Mouse (Mus musculus) kidney, postnatal 0 days (tissue): ENCODE results near the gene Map3k14. TPM values are rescaled to one million over a fixed set of nuclear protein-coding genes. Genes with fewer than 3 reads are reported as not detected.

Experiments
- ATAC-seq: fragments of 200-750 bp; cut with Nextera tagmentation; replicated peaks from 2 replicates; pipeline ENCODE4 v1.8.0; 2017; ENCODE audit warnings: low read depth, moderate number of reproducible peaks, moderate TSS enrichment, moderate library complexity; ENCODE audit not compliant: low FRiP score
- DNase-seq: peaks from one replicate; pipeline ENCODE4 v3.0.0-alpha.2; 2016; ENCODE audit warnings: low spot score
- H3K27ac ChIP-seq: fragments of 300-500 bp; sonication (generic); 2 replicates; pipeline ENCODE4 v1.5.1; 2014; ENCODE audit warnings: mild to moderate bottlenecking
- H3K27me3 ChIP-seq: fragments of 300-500 bp; sonication (generic); 2 replicates; pipeline ENCODE4 v1.6.1; 2014; ENCODE audit warnings: low read length, mixed read lengths; ENCODE audit not compliant: insufficient read depth
- H3K36me3 ChIP-seq: fragments of 300-500 bp; sonication (generic); 2 replicates; pipeline ENCODE4 v1.6.1; 2014; ENCODE audit warnings: low read length, mixed read lengths; ENCODE audit not compliant: insufficient read depth
- H3K4me1 ChIP-seq: fragments of 300-500 bp; sonication (generic); replicated peaks from 2 replicates; pipeline ENCODE4 v1.6.1; 2014; ENCODE audit warnings: antibody characterized with exemption, low read length, mixed read lengths; ENCODE audit not compliant: insufficient read depth
- H3K4me2 ChIP-seq: fragments of 300-500 bp; sonication (generic); 2 replicates; pipeline ENCODE4 v1.6.1; 2014; ENCODE audit warnings: mild to moderate bottlenecking, low read length, moderate library complexity, mixed read lengths
- H3K4me3 ChIP-seq: fragments of 300-500 bp; sonication (generic); replicated peaks from 2 replicates; pipeline ENCODE4 v1.5.1; 2014; ENCODE audit warnings: low read depth, low read length
- H3K9ac ChIP-seq: fragments of 300-500 bp; sonication (generic); 2 replicates; pipeline ENCODE4 v1.6.1; 2014; ENCODE audit warnings: low read depth, low read length
- H3K9me3 ChIP-seq: fragments of 300-500 bp; sonication (generic); replicated peaks from 2 replicates; pipeline ENCODE4 v1.6.1; 2016; ENCODE audit warnings: low read length, inconsistent platforms, mixed read lengths
- CTCF ChIP-seq: IDR thresholded peaks from 2 replicates; pipeline ENCODE4 v1.5.1; 2016; ENCODE audit warnings: antibody characterized with exemption, low read depth, mild to moderate bottlenecking, moderate library complexity
- WGBS: fragments of 180-500 bp; shearing (Covaris S2); extraction: QIAGEN DNeasy Blood & Tissue Kit; methylation state at CpG from one replicate; pipeline ENCODE4 v1.1.7; 2014; 5-methylcytosine and 5-hydroxymethylcytosine counted together
- polyA plus RNA-seq: library from polyadenylated mRNA; unstranded; fragments of >200 nt; fragmentation: Nextera tagmentation; extraction: Ambion mirVana; gene quantifications from 2 replicates; pipeline ENCODE4 v1.2.1, GENCODE M21; 2015

Gene Map3k14
- polyA plus RNA-seq, 1 experiment from 2014 or later = 3.2 TPM

DNA sequence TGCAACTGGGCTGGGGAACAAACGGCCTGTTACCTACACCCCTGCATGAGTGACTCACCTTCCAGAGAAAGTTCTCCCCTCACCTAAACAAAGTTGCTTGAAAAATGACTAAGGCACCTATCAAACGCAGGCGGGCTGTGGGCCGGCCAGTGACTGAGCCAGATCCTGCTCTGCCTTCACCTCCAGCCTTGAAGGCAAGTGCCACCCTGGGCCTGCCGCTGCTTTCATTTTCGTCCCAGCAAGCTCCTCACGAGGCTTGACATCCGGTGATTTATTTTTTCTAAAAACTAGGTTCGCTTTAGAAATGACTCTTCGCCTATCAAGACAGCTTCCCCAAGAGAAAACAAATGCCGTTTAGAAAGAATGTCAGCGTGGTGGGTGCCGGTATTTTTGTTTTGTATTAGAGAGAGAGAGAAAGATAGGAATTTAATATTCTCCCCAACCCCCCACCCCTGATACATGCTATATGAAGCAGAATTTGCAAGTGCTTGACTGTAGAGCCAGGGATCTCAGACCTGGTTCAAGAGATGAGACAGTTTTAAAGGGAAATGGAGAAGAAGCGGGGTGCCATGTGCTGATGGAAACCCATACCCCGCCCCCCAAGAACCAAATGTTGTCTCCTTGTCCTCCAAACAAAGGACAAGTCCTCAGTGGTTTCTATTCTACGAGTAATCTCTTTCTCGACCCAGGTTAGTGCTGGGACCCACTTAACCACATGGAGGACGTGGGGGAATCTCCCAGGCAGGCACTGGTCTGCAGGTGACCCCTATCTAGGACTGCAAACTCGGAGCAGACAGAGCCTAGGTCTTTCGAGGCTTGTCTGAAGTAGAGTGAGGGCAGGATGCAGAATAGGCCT is 4.6 kb downstream of the Map3k14 start:
- TF ChIP-seq CTCF = no peak
- ATAC-seq = no peak
- Histone ChIP-seq H3K9me3 (no peaks in the 10 kb centered on the region), H3K27ac (peak overlapping the region; percentile 70), H3K4me1 (peaks cover 33% of the 10 kb centered on the region), H3K9ac (peak overlapping the region; percentile 35; the same call in 1 of the 2 replicates), H3K4me2 (peak overlapping the region; percentile 40), H3K4me3 (no peak overlapping the region), H3K27me3 (no peaks in the 10 kb centered on the region), H3K36me3 (no peaks in the 10 kb centered on the region)
- WGBS = 52% methylated on average over 20 of the region's 20 CpGs
- no peak for DNase-seq

DNA sequence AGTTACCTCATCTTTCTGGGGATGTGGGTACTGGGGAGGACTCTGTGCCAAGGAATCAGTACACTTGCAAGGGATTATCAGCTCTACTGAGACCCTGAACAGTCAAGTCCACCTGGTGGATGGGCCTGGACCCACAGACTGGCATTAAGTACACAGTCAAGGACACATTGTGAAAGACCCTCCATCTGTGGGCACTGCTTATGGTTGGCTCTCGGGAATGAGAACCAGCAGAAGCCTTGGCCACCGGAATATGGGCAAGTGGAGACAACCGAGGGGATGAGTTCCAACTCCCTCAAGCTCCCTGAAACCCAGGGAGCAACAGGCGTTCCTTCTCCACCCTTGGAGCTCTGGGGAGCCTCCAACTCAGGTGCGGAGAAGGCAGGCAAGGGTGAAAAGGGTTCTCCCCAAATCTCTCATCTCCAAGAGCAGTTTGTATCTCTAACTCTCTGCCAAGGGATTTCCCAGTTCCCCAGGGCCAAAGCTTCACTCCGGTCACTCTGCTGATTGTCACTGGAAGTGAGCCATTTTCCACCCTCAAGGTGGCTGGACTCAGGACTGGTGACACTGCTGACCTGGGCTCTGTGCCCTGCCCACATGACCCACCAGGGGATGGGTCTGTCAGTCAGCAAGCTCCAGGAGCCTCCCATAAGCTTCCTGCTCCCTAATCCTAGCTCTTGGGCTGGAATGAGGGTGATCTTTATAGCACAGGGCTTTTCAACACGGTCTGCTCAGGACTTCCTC is 5.4 kb downstream of the Map3k14 start:
- H3K36me3 ChIP-seq = no peaks in the 10 kb centered on the region
- H3K4me1 ChIP-seq = peaks cover 33% of the 10 kb centered on the region
- DNase-seq (no peak), ATAC-seq (no peak)
- H3K9ac ChIP-seq = peak overlapping the region; percentile 35; the same call in 1 of the 2 replicates
- WGBS = 78% methylated on average over 7 of the region's 7 CpGs
- H3K4me2 ChIP-seq = peak overlapping the region; percentile 40
- no peaks in the 10 kb centered on the region for H3K27me3 ChIP-seq
- no peaks in the 10 kb centered on the region for H3K9me3 ChIP-seq
- no peak for TF ChIP-seq CTCF
- no peak overlapping the region for H3K4me3 ChIP-seq
- H3K27ac ChIP-seq = peak overlapping the region; percentile 70

DNA sequence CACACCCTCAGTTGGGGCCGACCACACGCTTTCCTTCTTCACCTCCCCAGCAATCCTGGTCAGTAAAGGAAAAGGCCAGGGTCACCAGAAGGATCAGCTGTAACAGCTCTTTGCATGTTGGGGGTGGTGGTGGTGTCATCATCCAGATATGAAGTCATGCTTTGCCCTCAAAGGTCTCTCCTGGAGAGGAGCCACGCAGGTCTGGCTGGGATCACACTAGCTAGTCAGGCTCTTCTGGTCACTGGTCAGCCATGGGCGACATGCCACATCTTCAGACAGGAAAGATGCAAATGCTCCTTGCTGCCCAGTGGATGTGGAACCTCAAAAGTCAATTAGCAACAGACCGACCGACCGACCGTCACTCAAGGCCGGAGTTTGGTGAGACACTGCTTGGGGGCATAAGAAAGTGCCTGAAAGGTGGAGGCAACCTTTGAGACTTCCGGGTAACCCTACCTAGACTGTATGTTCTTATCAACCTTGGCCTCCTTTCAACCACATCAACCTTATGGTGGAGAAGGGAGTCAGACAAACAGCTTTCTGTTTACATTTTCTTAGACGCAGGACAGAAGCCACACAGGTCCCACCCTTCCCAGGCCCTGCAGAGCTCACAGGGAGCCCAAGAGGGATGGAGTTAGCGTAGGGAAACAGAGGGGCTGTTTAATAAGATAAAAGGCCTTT is 6.6 kb downstream of the Map3k14 start:
- Histone ChIP-seq H3K9me3 (no peaks in the 10 kb centered on the region), H3K27ac (0 out of 2 replicates have a peak overlapping the region, but pooled peaks have one; percentile 48), H3K9ac (no peak overlapping the region), H3K27me3 (no peaks in the 10 kb centered on the region), H3K36me3 (no peaks in the 10 kb centered on the region), H3K4me3 (no peak overlapping the region), H3K4me2 (no peak overlapping the region), H3K4me1 (peaks cover 33% of the 10 kb centered on the region)
- no peak for TF ChIP-seq CTCF
- WGBS = 58% methylated on average over 12 of the region's 12 CpGs
- no peak for DNase-seq
- 0 out of 2 replicates have a peak, but pooled peaks have one; percentile 11 for ATAC-seq

DNA sequence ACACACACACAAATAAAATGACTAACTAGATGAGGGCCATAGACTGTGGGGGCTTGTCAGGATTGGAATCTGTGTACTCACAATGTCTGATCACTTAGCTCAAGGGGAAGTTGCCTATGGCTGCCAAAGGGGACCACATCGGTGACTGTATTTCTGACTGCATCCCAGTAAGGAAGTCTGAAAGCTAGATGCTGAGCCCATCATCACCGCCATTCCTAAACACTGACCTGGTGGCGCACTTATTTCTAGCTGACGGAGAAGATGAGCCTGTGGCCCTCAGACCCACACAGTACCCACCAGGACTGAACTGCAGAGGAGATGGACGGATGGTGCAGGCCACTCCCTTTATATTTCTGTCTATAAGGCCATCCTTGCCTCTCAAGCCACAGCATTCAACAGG is 7.2 kb downstream of the Map3k14 start:
- Histone ChIP-seq H3K4me3 (no peak overlapping the region), H3K36me3 (no peaks in the 10 kb centered on the region), H3K27ac (0 out of 2 replicates have a peak overlapping the region, but pooled peaks have one; percentile 19), H3K27me3 (no peaks in the 10 kb centered on the region), H3K4me2 (no peak overlapping the region), H3K4me1 (peaks cover 33% of the 10 kb centered on the region), H3K9me3 (no peaks in the 10 kb centered on the region), H3K9ac (no peak overlapping the region)
- TF ChIP-seq CTCF = no peak
- 86% methylated on average over 5 of the region's 5 CpGs for WGBS
- ATAC-seq = 0 out of 2 replicates have a peak, but pooled peaks have one; percentile 8
- DNase-seq = no peak

DNA sequence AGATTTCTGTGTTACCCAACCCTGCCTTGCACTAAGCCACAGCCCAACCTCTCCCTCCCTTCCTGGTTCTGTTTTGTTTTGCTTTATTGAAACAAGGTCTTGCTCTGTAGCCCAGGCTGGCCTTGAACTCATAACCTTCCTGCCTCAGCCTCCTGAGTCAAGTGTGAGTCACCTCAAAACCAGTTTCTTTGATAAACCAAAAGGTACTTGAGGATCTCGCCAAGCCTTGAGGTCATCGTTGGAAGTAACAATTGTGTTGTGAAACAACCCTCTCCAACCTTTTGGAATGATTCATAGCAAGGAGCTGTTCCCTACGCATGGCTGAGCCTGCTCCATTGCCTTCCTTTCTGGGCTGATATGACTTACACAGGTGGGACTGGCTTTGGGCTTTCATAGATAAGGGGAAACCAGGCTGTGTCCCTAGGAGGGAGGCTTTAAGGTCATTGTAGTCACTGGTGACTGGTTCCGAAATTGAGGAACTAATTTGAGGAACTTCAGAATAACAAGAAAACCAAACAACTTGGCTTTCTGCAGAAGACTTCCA is 9.3 kb downstream of the Map3k14 start:
- Histone ChIP-seq H3K4me3 (no peak overlapping the region), H3K4me1 (peaks cover 16% of the 10 kb centered on the region), H3K9me3 (no peaks in the 10 kb centered on the region), H3K9ac (no peak overlapping the region), H3K36me3 (no peaks in the 10 kb centered on the region), H3K27ac (no peak overlapping the region), H3K27me3 (no peaks in the 10 kb centered on the region), H3K4me2 (no peak overlapping the region)
- no peak for DNase-seq
- no peak for ATAC-seq
- no peak for TF ChIP-seq CTCF
- WGBS = 75% methylated on average over 4 of the region's 4 CpGs

DNA sequence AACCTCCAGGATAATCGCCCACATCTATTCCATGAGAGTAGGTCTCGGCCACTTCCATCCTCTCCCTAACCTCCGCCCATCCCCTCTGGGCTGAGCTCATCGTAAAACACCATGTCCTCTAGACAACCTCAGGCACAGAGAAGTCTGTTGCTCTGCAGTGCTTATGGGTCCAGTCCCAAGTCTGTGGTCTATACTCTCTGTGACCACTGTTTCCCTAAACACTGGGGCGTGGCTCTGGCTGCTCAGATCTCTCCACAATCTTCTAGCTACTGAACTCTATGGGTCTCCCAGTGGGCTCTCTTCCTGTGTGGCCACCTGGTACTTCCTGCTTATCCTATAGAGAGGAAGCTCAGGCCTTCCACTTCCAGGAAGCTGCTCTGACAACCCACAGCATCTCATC is 13.7 kb downstream of the Map3k14 start:
- Histone ChIP-seq H3K9ac (no peak overlapping the region), H3K36me3 (no peaks in the 10 kb centered on the region), H3K27ac (no peak overlapping the region), H3K4me2 (no peak overlapping the region), H3K9me3 (no peaks in the 10 kb centered on the region), H3K4me1 (no peaks in the 10 kb centered on the region; the same call in 1 of the 2 replicates), H3K27me3 (no peaks in the 10 kb centered on the region), H3K4me3 (no peak overlapping the region)
- ATAC-seq (no peak), DNase-seq (no peak)
- no peak for TF ChIP-seq CTCF
- 72% methylated on average over 5 of the region's 5 CpGs for WGBS
